10 mouse cellular contexts compared by ENCODE assay signal in genomic region chr8:89046639-89047348, GRCm38 (mm10). TPM values are rescaled to one million over a fixed set of nuclear protein-coding genes. Genes with fewer than 3 reads are reported as not detected.
DNase-seq lines count a peak whose midpoint lies in the region; ATAC-seq and TF ChIP-seq lines count a peak whose summit lies in the region.
"Had no signal": no experiment of that assay in that cellular context is flagged by ENCODE, and none has a peak within 500 bp of the region (broad histone marks: within the 10 kb centered on the region; RNA-seq: fewer than 3 reads in every experiment).

No protein-coding gene starts in this region.

- peaks cover 82% of the 10 kb centered on the region for H3K27me3 ChIP-seq in embryonic facial prominence, embryonic 10.5 days (replicated peaks; ENCODE audit: low read depth, poor library complexity, severe bottlenecking)
- peaks cover 31% of the 10 kb centered on the region for H3K27me3 ChIP-seq in hindbrain, postnatal 0 days (ENCODE audit: insufficient read depth, low read length)
- H3K27me3 ChIP-seq in midbrain, embryonic 13.5 days = peaks cover 69% of the 10 kb centered on the region

- H3K4me1 ChIP-seq in embryonic facial prominence, embryonic 10.5 days = peaks cover 49% of the 10 kb centered on the region
- no peaks in the 10 kb centered on the region for H3K4me1 ChIP-seq in hindbrain, postnatal 0 days (ENCODE audit: insufficient read depth, low read length)
- H3K4me1 ChIP-seq in midbrain, embryonic 13.5 days (replicated peaks) = peaks cover 45% of the 10 kb centered on the region

- H3K4me3 ChIP-seq in embryonic facial prominence, embryonic 10.5 days = peak overlapping the region; percentile 78
- no peak overlapping the region for H3K4me3 ChIP-seq in hindbrain, postnatal 0 days (ENCODE audit: low read length)
- H3K4me3 ChIP-seq in midbrain, embryonic 13.5 days (replicated peaks) = peak overlapping the region; percentile 9; the same call in 1 of the 2 replicates

- no peak for ATAC-seq in hindbrain, postnatal 0 days
- no peak for ATAC-seq in midbrain, embryonic 13.5 days

- H3K27ac ChIP-seq in embryonic facial prominence, embryonic 10.5 days (replicated peaks) = no peak overlapping the region
- H3K27ac ChIP-seq in hindbrain, postnatal 0 days = no peak overlapping the region
- no peak overlapping the region for H3K27ac ChIP-seq in midbrain, embryonic 13.5 days

- TF ChIP-seq CTCF in hindbrain, postnatal 0 days (IDR thresholded peaks at IDR 0.05; ENCODE audit: low read depth) = peak; percentile 6; the same call in 1 of the 2 replicates

- H3K36me3 ChIP-seq in embryonic facial prominence, embryonic 10.5 days (replicated peaks) = no peaks in the 10 kb centered on the region
- no peaks in the 10 kb centered on the region for H3K36me3 ChIP-seq in hindbrain, postnatal 0 days (ENCODE audit: insufficient read depth, low read length)
- no peaks in the 10 kb centered on the region for H3K36me3 ChIP-seq in midbrain, embryonic 13.5 days

- H3K9me3 ChIP-seq in embryonic facial prominence, embryonic 10.5 days = no peaks in the 10 kb centered on the region
- H3K9me3 ChIP-seq in hindbrain, postnatal 0 days (ENCODE audit: low read length) = no peaks in the 10 kb centered on the region
- H3K9me3 ChIP-seq in midbrain, embryonic 13.5 days = no peaks in the 10 kb centered on the region

- WGBS in embryonic facial prominence, embryonic 10.5 days = 1% methylated on average over 26 of the region's 26 CpGs
- WGBS in hindbrain, postnatal 0 days = 15% methylated on average over 26 of the region's 26 CpGs
- 6% methylated on average over 26 of the region's 26 CpGs for WGBS in midbrain, embryonic 13.5 days

- intact Hi-C loops in left cerebral cortex, postnatal 4 days (cut with DNase I) = loop anchor here (10.0 kb wide), 1 partner anchor 268 kb away; no protein-coding TSS in a partner anchor

- H3K9ac ChIP-seq in hindbrain, postnatal 0 days (replicated peaks; ENCODE audit: low read length) = no peak overlapping the region
- H3K9ac ChIP-seq in midbrain, embryonic 13.5 days (replicated peaks) = no peak overlapping the region
- H3K9ac ChIP-seq: lung, embryonic 14.5 days had no signal

- peak overlapping the region; percentile 16 for H3K4me2 ChIP-seq in hindbrain, postnatal 0 days (ENCODE audit: low read depth, low read length)
- peak overlapping the region; percentile 66 for H3K4me2 ChIP-seq in midbrain, embryonic 13.5 days (replicated peaks)
- H3K4me2 ChIP-seq: lung, embryonic 14.5 days had no signal

- peak; percentile 87 for DNase-seq in R1 (ENCODE audit: low read depth, low spot score)
- DNase-seq in embryonic facial prominence, embryonic 10.5 days (ENCODE audit: low spot score) = peak; percentile 48
- no peak for DNase-seq in hindbrain, postnatal 0 days (ENCODE audit: low spot score)
- DNase-seq in left cerebral cortex, postnatal 4 days = no peak
- DNase-seq in right cerebral cortex, postnatal 4 days = no peak
- DNase-seq in lung, postnatal 10 days = no peak
- DNase-seq: cerebellum, postnatal 25 days; heart, postnatal 14 days; lung, embryonic 14.5 days had no signal

RNA-seq across cellular contexts. Expression of gene Sall1, which starts 2.8 kb away (rescaled TPM):
- 4.7 and 6.3 TPM in 2 replicates for polyA plus RNA-seq in embryonic facial prominence, embryonic 10.5 days (2016; fragmentation: Nextera tagmentation; extraction: Ambion mirVana)
- 7.5 and 10.7 TPM in 2 replicates for total RNA-seq in hindbrain, postnatal 0 days (2014; rRNA removed)
- 3.3 and 3.6 TPM in 2 replicates for polyA plus RNA-seq in hindbrain, postnatal 0 days (2015; fragmentation: Nextera tagmentation; extraction: Ambion mirVana)
- 9.1 and 11.0 TPM in 2 replicates for polyA plus RNA-seq in midbrain, embryonic 13.5 days (2015; fragmentation: Nextera tagmentation; extraction: Ambion mirVana)
- 10 to 100 TPM; 13.4 to 15.0 TPM for total RNA-seq in left cerebral cortex, postnatal 4 days (2021)

Comparison
In these comparisons a context has a peak if more than half of its experiments do, and no peak if none do; other contexts are left out.
1. DNase-seq: peak in R1 (single experiment) and embryonic facial prominence, embryonic 10.5 days (single experiment); none in hindbrain, postnatal 0 days (single experiment), left cerebral cortex, postnatal 4 days (single experiment), right cerebral cortex, postnatal 4 days (single experiment) and lung, postnatal 10 days (single experiment).